Mouse (Mus musculus) midbrain, embryonic 10.5 days (tissue): ENCODE data around the gene Gm11037. TPM values are rescaled to one million over a fixed set of nuclear protein-coding genes. Genes with fewer than 3 reads are reported as not detected.

Experiments used
- DNase-seq: peaks from one replicate; pipeline ENCODE4 v3.0.0-alpha.2; 2017; ENCODE audit warnings: low spot score
- H3K27ac ChIP-seq: fragments of 300-500 bp; sonication (generic); replicated peaks from 2 replicates; pipeline ENCODE4 v1.5.1; 2016; ENCODE audit warnings: mild to moderate bottlenecking
- H3K27me3 ChIP-seq: fragments of 300-500 bp; sonication (generic); 2 replicates; pipeline ENCODE4 v1.6.1; 2016; ENCODE audit warnings: low read depth, mild to moderate bottlenecking; ENCODE audit not compliant: poor library complexity, severe bottlenecking
- H3K36me3 ChIP-seq: fragments of 300-500 bp; sonication (generic); 2 replicates; pipeline ENCODE4 v1.6.1; 2016; ENCODE audit warnings: mild to moderate bottlenecking, moderate library complexity
- H3K4me1 ChIP-seq: fragments of 300-500 bp; sonication (generic); 2 replicates; pipeline ENCODE4 v1.6.1; 2016
- H3K4me3 ChIP-seq: fragments of 300-500 bp; sonication (generic); 2 replicates; pipeline ENCODE4 v1.5.1; 2016; ENCODE audit warnings: mild to moderate bottlenecking, moderate library complexity
- H3K9me3 ChIP-seq: fragments of 300-500 bp; sonication (generic); replicated peaks from 2 replicates; pipeline ENCODE4 v1.6.1; 2016; ENCODE audit warnings: mild to moderate bottlenecking
- WGBS: fragments of 180-500 bp; shearing (Covaris S2); methylation state at CpG from one replicate; pipeline ENCODE4 v1.1.7; 2016; 5-methylcytosine and 5-hydroxymethylcytosine counted together
- polyA plus RNA-seq: library from polyadenylated mRNA; unstranded; fragments of >200 nt; fragmentation: Nextera tagmentation; extraction: Ambion mirVana; gene quantifications from 2 replicates; pipeline ENCODE4 v1.2.1, GENCODE M21; 2016

Gene Gm11037
- polyA plus RNA-seq, 1 experiment from 2014 or later, result not detected

- H3K4me3 ChIP-seq, result no peak overlapping the region
- 92% methylated on average over 5 of the region's 5 CpGs for WGBS
- H3K36me3 ChIP-seq, result no peaks in the 10 kb centered on the region
- no peaks in the 10 kb centered on the region for H3K9me3 ChIP-seq
- DNase-seq, result no peak
- H3K27me3 ChIP-seq, result no peaks in the 10 kb centered on the region
- H3K4me1 ChIP-seq, result no peaks in the 10 kb centered on the region
- H3K27ac ChIP-seq, result no peak overlapping the region
Measured at GRCm38 (mm10) chr2:131105989-131106388, 27.3 kb upstream of the Gm11037 start.

- Histone ChIP-seq H3K27me3 (no peaks in the 10 kb centered on the region), H3K27ac (no peak overlapping the region), H3K36me3 (no peaks in the 10 kb centered on the region), H3K4me1 (no peaks in the 10 kb centered on the region), H3K4me3 (no peak overlapping the region), H3K9me3 (no peaks in the 10 kb centered on the region)
- DNase-seq, result no peak
- WGBS, result 74% methylated on average over 2 of the region's 2 CpGs
Measured at GRCm38 (mm10) chr2:131118968-131119574, 14.2 kb upstream of the Gm11037 start.

- no peak overlapping the region for H3K27ac ChIP-seq
Measured at GRCm38 (mm10) chr2:131124166-131124565, 9.1 kb upstream of the Gm11037 start.

GRCm38 (mm10) chr2:131125157-131125963 lies 7.9 kb upstream of the Gm11037 start:
- Histone ChIP-seq H3K9me3 (no peaks in the 10 kb centered on the region), H3K27me3 (peaks cover 33% of the 10 kb centered on the region), H3K27ac (no peak overlapping the region; the same call in 1 of the 2 replicates), H3K36me3 (no peaks in the 10 kb centered on the region), H3K4me3 (no peak overlapping the region), H3K4me1 (peaks cover 27% of the 10 kb centered on the region)
- no peak for DNase-seq
- WGBS, result 86% methylated on average over 9 of the region's 9 CpGs

More at GRCm38 (mm10) chr2:131124166-131124565, 9.1 kb upstream of the Gm11037 start:
- H3K9me3 ChIP-seq, result no peaks in the 10 kb centered on the region
- WGBS, result 80% methylated on average over 3 of the region's 3 CpGs
- no peak for DNase-seq
- no peaks in the 10 kb centered on the region for H3K36me3 ChIP-seq
- no peak overlapping the region for H3K4me3 ChIP-seq
- peaks cover 27% of the 10 kb centered on the region for H3K4me1 ChIP-seq
- H3K27me3 ChIP-seq, result peaks cover 33% of the 10 kb centered on the region

- Histone ChIP-seq H3K4me3 (no peak overlapping the region), H3K4me1 (peaks cover 27% of the 10 kb centered on the region), H3K27me3 (peaks cover 33% of the 10 kb centered on the region), H3K9me3 (no peaks in the 10 kb centered on the region), H3K36me3 (no peaks in the 10 kb centered on the region), H3K27ac (peak overlapping the region; percentile 90)
- no peak for DNase-seq
- 38% methylated on average over 9 of the region's 9 CpGs for WGBS
Measured at GRCm38 (mm10) chr2:131125964-131126815, 7.1 kb upstream of the Gm11037 start.

- no peaks in the 10 kb centered on the region for H3K36me3 ChIP-seq
- H3K9me3 ChIP-seq, result no peaks in the 10 kb centered on the region
- peaks cover 33% of the 10 kb centered on the region for H3K27me3 ChIP-seq
- peaks cover 27% of the 10 kb centered on the region for H3K4me1 ChIP-seq
- peak; percentile 75 for DNase-seq
- peak within 1 kb of the TSS; percentile 67 for H3K4me3 ChIP-seq
- 2% methylated on average over 28 of the region's 28 CpGs for WGBS
- H3K27ac ChIP-seq, result peak within 1 kb of the TSS; percentile 90
Measured at GRCm38 (mm10) chr2:131127161-131127730, 6.1 kb upstream of the Gm11037 start, which contains the start of gene Hspa12b. TSS of gene Hspa12b (plus strand) at chr2:131127280.

GRCm38 (mm10) chr2:131128211-131128610 lies 5.1 kb upstream of the Gm11037 start:
- Histone ChIP-seq H3K4me1 (peaks cover 27% of the 10 kb centered on the region), H3K36me3 (no peaks in the 10 kb centered on the region), H3K27ac (peak overlapping the region; percentile 14; the same call in 1 of the 2 replicates), H3K27me3 (peaks cover 33% of the 10 kb centered on the region), H3K4me3 (peak overlapping the region; percentile 67), H3K9me3 (no peaks in the 10 kb centered on the region)
- DNase-seq, result no peak
- WGBS, result 93% methylated on average over 5 of the region's 5 CpGs

- no peak for DNase-seq
- Histone ChIP-seq H3K27ac (no peak overlapping the region), H3K4me3 (peak overlapping the region; percentile 67; the same call in 1 of the 2 replicates), H3K36me3 (no peaks in the 10 kb centered on the region), H3K27me3 (peaks cover 33% of the 10 kb centered on the region), H3K4me1 (peaks cover 27% of the 10 kb centered on the region), H3K9me3 (no peaks in the 10 kb centered on the region)
- WGBS, result 88% methylated on average over 3 of the region's 3 CpGs
Measured at GRCm38 (mm10) chr2:131128636-131129157, 4.6 kb upstream of the Gm11037 start.

- H3K27ac ChIP-seq, result no peak overlapping the region
- peak; percentile 11 for DNase-seq
- no peak overlapping the region for H3K4me3 ChIP-seq
- H3K27me3 ChIP-seq, result peaks cover 33% of the 10 kb centered on the region
- WGBS, result 93% methylated on average over 5 of the region's 5 CpGs
- no peaks in the 10 kb centered on the region for H3K36me3 ChIP-seq
- H3K4me1 ChIP-seq, result peaks cover 33% of the 10 kb centered on the region
- no peaks in the 10 kb centered on the region for H3K9me3 ChIP-seq
Measured at GRCm38 (mm10) chr2:131129836-131130235, 3.5 kb upstream of the Gm11037 start.

GRCm38 (mm10) chr2:131130849-131131248 lies 2.4 kb upstream of the Gm11037 start:
- H3K9me3 ChIP-seq, result no peaks in the 10 kb centered on the region
- no peak overlapping the region for H3K27ac ChIP-seq
- peaks cover 25% of the 10 kb centered on the region for H3K27me3 ChIP-seq
- H3K36me3 ChIP-seq, result no peaks in the 10 kb centered on the region
- WGBS, result 84% methylated on average over 2 of the region's 2 CpGs
- no peak overlapping the region for H3K4me3 ChIP-seq
- no peak for DNase-seq
- peaks cover 37% of the 10 kb centered on the region for H3K4me1 ChIP-seq

- no peaks in the 10 kb centered on the region for H3K36me3 ChIP-seq
- H3K27me3 ChIP-seq, result peaks cover 11% of the 10 kb centered on the region
- no peak overlapping the region for H3K27ac ChIP-seq
- H3K9me3 ChIP-seq, result no peaks in the 10 kb centered on the region
- no peak overlapping the region for H3K4me3 ChIP-seq
- WGBS, result 85% methylated on average over 10 of the region's 10 CpGs
- peaks cover 22% of the 10 kb centered on the region for H3K4me1 ChIP-seq
- no peak for DNase-seq
Measured at GRCm38 (mm10) chr2:131132111-131132888, 997 bp upstream of the Gm11037 start.
